Mouse (Mus musculus): ENCODE data around the gene Zfp800. TPM values are rescaled to one million over a fixed set of nuclear protein-coding genes. Genes with fewer than 3 reads are reported as not detected.

Gene Zfp800
- total RNA-seq (2014; fragmentation: Nextera tagmentation) (35.8 and 48.4 TPM in 2 replicates), total RNA-seq (2017) (54.5 and 58.2 TPM in 2 replicates)

DNA sequence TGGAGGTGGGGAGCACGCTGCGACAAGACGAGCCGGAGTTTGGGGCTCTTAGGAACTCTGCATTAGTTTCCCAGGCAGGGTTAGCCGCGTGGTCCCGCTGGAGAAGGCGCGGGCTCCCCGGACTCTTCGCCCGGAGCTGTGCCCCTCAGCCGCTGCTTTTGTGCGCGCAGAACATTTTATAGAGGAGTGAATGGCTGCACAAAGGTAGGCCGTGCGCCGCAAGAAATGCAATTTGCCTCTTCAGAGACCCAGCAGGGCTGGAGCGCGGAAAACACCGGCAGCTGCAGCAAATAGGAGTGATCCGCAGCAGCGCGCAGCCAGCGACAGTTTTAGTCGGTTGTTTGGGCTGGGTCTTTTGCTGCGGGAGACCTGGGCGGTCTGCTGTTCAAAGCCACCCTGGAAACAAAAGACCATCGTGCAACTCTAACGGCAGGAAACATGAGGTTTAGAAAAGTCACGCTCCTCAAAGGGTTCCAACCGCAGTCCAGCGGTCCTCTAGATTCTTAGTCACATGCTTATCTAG is at the start of gene Zfp800:
Zfp800 (minus strand) TSS at position 325 of the 523 bp plus-strand sequence.
- ATAC-seq (replicated peaks; ENCODE audit: poor library complexity, severe bottlenecking): peak; percentile 54

DNA sequence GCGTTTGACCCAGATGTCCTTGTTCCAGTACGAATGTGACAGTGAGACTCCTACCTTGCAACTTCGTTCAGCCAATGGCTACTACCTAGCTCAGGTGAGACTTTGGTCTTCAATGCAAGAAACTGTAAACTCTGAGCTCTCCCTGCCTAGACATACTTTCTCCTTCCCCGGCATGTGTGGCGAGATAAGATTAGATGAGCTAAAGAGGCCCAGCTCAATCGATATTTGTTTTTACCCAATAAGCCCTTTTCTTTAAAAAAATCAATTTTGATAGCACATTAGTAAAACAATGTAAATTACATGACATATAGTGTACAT is 33.7 kb upstream of the Zfp800 start:
- no peak for ATAC-seq (replicated peaks; ENCODE audit: poor library complexity, severe bottlenecking)

DNA sequence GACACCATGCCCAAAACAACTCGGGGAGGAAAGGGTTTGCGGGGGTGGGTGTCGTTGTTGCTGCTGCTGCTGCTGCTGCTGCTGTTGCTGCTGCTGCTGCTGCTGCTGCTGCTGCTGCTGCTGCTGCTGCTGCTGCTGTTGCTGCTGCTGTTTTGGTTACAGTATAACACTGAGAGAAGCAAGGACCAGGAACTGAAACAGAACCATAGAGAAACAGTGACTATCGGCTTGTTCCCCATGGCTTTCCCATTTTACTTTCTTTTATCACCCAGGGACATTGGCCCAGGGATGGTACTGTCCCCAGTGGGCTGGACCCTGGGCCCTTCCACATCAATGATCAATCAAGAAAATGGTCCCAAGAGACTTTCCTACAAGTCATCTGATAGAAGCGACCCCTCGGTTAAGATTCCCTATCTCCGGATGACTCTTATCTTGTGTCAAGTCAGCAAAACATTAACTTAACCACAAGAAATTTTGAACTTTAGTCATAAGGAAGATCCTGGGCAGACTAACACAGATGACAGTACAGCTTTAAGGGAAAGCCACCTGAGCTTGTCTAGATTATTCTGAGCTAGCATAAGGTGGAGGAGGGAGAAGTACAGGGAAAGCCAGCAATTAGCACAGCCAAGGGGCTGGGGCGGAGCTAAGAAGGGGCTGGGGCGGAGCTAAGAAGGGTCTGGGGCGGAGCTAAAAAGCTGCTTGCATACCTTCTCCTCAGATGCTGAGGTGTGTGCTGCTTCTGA is 33.2 kb upstream of the Zfp800 start:
- ATAC-seq (replicated peaks; ENCODE audit: poor library complexity, severe bottlenecking): peak; percentile 62

DNA sequence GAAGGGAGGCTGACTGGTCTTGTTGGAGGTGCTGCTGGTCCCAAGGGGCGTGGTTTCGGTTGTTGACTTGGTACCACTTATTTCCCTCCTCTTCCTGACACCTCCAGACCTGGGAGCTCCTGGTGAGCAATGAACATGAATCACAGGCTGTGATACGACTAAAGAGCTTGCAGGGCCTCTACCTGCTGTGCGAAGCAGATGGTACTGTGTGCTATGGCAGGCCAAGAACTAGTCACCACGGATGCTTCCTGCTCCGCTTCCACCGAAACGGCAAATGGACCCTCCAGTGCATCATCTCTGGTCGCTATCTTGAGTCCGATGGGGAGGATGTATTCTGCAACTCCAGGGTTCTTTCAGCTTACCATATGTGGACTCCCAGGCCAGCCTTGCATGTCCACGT is 32.1 kb upstream of the Zfp800 start:
- no peak for ATAC-seq (replicated peaks; ENCODE audit: poor library complexity, severe bottlenecking)

DNA sequence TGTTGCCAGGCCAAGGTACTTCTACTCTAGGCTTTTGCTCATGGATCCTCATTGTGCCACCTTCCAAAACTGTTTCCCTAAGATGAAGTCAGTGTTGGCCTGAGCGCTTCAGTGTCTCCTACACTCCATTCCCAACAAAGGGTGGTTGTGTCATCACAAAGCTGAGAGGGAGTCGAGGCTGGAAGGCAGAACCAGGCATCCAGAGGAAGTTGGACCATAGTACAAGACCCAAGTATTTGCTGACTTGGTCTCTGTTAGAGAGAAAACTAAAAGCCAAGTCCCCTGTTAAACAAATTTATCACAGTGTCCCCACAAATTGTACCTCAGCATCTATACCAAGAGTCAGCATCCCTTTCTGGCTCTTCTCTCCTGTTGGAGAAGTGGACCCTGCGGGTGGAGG is 30.5 kb upstream of the Zfp800 start, which contains the start of gene Gcc1:
Gcc1 (minus strand) TSS at position 101 of the 400 bp plus-strand sequence.
- ATAC-seq (replicated peaks; ENCODE audit: poor library complexity, severe bottlenecking): no peak

DNA sequence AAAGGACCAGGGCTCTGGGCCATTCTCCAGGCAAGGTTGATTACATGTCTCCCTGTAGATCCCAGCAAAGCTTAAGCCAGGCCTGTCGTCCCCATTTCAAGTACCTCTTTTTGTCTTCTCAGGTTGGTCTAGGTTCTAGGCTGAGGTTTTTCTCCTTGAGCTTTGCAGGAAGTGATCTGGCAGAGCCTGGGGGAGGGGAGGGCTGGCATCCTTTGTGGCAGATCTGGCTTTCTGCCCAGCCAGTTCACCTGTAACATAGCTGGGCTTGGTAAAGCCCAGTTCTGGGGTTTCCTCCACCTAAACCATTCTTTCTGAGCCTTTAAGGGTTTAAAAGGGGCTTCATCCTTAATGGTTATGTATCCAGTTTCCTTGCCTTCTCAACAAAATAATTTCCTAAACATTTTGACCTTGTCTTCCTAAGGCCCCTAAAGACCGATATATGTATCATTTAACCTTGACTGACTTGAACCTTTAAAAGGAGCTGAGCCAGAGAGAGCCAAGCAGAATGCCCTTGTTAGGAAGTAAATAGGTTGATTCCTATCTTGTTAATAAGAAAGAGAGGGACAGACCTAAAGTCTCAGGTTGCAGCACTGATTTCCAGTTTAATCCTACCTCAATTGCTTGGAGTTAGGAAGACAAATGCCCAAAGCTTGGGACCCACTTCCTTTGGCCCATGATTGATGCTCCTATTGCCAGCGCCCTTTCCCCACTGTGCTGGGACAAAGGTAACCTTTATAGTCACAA is 29.5 kb upstream of the Zfp800 start, which contains the start of gene Fscn3:
Fscn3 (plus strand) TSS at position 694 of the 744 bp plus-strand sequence.
- ATAC-seq (replicated peaks; ENCODE audit: poor library complexity, severe bottlenecking): no peak

DNA sequence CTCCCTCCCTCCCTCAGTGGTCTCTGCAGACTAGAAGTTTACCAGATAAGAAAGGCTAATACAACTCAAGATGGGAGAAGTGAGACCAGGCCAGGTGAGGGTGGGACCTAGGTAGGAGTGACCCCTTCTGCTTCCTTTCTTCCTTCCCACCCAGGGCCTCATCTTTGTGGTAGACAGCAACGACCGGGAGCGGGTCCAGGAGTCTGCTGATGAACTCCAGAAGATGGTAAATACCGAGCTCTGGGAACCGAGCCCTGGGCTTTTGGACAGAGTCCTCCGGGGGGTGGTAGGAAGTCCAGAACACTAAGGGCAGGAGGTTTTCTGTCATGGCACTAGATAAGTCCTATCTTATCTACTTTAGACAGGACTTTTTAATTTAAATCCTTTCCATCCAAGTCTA is 27.2 kb upstream of the Zfp800 start:
- ATAC-seq (replicated peaks; ENCODE audit: poor library complexity, severe bottlenecking): no peak

DNA sequence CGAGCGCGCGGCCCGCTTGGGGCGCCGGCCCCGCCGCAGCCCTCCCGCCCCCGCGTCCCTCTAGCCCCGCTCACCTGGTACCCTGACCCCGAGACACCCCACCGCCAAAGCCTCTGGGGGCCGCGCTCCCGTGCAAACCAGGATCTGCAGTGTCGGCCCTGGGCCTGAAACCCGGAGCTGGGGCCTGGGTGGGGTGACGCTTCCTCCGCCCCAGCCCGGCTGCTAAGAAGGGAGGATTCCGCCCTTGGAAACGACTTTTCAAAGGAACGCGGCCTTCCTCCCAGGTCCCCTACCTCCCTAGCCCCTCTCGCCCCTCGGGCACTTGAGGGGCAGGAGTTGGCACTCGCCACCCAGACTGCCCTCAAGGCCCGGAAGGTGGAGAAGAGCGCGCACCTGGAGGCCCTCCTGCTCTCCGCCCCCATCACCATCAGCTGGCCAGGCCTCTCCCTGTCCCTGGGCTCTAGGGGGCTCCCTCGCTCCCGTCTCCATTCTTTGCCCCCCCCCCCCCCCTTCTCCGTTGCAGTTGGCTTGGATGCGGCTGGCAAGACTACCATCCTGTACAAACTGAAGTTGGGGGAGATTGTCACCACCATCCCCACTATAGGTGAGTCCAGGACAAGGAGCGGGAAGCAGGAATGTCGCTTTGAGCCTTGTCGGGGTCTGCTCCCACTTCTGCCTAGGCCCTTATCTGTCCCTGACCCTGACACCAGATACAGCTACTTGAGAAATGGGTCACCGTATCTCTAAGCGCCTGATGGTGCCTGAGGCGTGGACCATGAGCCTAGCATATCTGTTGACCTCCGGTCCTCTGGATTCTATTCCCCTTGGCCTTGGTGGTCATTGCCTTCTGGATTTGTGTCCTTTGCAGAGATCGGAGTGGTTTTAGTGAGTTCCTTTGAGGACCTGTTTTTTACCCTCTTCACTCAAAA is 26.2 kb upstream of the Zfp800 start:
- ATAC-seq (replicated peaks; ENCODE audit: poor library complexity, severe bottlenecking): no peak

DNA sequence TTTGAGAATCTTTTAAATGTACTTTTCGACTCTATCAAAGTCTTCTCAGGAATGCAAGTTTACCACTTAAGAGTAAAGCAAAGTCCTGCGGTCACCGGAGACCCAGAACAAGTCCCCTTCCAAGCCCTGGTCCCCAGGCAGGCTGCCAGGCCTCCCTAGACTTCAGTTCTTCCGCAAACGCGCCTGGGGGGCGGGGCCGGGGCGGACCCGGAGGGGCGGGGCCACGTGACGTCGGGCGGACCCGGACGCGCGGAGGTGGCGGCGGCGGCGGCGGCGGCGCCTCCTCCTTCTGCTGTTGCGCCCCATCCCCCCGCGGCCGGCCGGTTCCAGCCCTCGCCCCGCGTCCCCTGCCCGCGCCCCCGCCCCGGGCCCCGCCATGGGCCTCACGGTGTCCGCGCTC is 25.5 kb upstream of the Zfp800 start, which contains the start of gene Arf5:
Arf5 (plus strand) TSS at position 248 of the 400 bp plus-strand sequence.
- ATAC-seq (replicated peaks; ENCODE audit: poor library complexity, severe bottlenecking): peak; percentile 30

DNA sequence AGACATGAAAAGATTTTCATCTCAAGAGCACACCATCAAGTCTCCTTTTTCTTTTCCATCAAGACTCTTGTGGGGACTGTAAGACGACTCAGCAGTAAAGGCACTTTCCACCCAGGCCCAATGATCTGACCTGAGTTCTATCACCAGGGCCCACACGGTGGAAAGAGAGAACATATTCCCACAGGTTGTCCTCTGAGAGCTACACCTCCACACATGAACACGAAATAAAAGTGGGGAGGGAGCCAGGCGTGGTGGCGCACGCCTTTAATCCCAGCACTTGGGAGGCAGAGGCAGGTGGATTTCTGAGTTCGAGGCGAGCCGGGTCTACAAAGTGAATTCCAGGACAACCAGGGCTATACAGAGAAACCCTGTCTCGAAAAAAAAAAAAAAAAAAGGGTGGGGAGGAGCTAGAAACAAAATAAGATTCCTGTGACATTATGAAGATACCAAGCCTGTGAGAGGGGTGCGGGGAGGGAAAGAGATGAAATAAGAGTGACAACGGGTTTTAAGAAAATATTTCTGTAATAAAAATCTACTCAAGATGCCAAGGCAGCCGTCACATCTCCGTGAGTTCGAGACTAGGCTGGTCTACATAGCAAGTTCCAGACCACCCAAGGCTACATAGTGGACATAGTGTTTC is 25.0 kb upstream of the Zfp800 start:
- ATAC-seq (replicated peaks; ENCODE audit: poor library complexity, severe bottlenecking): no peak

DNA sequence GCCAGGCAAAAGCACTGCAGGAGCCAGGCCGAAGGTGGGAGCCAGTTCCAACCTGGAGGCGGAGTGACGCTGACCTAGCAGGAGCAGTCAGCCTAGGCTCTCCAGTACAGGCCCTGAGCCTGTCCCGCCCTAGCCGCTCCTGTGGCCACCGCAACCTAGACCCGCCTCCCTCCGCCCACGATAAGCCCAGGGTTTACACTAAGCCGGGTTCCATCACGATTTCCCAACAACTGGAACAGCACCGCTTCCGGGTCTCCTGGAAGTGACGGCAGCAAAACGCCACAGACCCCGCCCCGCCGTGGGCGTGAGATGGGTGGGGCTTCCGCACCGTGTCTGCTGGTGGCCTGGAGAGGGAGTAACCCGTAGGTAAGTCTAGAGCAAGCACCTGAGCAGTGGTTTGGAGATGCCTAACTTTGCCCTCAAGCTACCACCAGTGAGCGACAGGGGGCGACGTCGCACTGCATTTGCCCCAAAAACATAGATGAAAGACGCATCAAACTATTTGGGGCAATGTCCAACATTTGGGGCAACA is 23.7 kb upstream of the Zfp800 start:
- peak; percentile 83 for ATAC-seq (replicated peaks; ENCODE audit: poor library complexity, severe bottlenecking)

DNA sequence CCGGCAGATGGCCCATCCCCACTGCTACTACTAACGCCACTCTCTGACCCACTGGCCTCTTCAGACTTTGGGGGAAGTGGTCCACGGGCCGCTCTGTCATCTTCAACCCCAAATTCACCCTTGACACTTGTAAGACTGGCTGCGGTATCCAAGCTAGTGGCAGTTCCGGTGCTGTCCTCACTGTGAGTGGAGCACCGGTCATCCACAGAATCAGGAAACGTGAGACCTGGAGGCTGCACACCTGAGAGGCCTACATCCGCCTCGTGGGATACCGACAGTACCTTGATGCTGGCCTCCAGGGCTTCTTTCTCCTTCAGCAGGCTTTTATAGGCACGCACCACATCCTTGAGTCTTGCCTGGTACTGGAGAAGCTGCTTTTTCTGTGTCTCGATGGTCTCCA is 23.1 kb upstream of the Zfp800 start:
- ATAC-seq (replicated peaks; ENCODE audit: poor library complexity, severe bottlenecking): no peak

DNA sequence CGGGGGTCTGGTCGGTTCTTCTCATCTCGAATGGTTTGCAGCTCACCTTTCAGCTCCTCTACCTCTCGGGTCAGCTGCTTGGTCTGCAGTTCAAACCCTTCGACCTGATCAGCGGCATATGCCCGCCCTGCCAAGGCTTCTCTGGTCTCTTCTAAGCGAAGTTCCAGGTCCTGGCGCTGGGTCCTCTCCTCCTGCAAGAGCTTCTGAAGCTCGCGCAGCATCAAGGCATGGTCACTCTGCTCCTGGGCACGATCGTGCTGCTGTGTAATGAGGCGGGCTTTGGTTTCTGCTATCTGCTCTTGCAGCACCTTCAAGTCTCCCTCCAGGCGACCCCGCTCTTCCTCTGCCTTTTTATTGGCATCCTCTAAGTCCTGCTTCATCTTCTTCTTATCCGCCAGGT is 22.6 kb upstream of the Zfp800 start:
- ATAC-seq (replicated peaks; ENCODE audit: poor library complexity, severe bottlenecking): no peak

DNA sequence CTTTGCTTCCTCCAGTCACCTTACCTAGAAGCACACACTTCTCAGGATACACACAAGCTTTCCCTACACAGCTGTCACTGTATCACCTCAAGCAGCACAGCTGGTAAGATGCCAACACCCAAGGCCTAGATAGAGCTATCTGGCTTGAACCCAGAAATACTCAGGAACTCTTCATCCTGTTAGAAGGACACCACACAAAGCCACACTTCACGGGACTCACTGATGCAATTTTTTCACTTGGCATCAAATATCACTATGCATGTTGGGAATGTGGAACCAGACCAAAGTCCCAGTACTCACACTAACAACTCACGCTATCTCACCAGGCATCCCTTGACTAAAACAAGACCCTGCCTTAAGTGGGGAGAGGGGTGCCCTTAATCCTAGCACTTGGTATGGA is 21.9 kb upstream of the Zfp800 start:
- no peak for ATAC-seq (replicated peaks; ENCODE audit: poor library complexity, severe bottlenecking)

DNA sequence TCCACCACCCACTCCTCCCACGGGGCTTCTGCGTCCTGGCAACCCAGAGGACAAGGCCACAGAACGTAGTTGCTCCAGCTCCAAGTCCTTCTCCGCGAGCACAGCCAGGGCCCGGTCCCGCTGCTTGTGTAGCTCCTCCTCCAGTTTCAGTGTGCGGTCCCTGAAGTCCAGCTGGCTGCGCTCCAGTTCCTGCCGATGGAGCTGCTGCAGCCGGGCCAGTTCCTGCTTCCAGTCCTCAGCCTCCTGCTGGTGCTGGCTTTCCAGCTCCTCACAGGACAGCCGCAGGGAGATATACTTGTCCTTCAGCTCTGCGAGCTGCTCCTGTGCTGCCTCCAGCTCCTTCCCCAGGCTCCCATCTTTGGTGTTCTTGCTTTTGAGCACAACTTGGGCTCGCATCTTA is 20.6 kb upstream of the Zfp800 start:
- no peak for ATAC-seq (replicated peaks; ENCODE audit: poor library complexity, severe bottlenecking)

DNA sequence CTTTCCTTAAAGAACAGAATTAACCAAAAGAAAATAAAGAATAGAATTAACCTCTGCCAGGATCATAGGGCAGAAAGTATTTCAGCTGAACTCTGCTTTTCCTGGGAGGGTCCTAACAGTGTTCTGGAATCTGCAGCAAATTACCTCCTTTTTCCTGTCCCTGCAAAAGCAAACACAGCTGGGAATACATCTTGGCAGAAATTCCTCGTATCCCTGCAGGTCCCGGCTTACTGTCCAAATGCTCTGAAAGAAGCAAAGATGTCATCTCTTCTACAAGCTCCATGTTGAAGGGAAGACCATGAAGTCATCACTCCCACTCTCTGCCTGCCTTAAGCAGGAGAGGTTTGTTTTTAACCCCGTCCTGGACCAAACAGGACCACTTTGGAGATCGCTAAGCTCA is 19.2 kb upstream of the Zfp800 start:
- no peak for ATAC-seq (replicated peaks; ENCODE audit: poor library complexity, severe bottlenecking)

DNA sequence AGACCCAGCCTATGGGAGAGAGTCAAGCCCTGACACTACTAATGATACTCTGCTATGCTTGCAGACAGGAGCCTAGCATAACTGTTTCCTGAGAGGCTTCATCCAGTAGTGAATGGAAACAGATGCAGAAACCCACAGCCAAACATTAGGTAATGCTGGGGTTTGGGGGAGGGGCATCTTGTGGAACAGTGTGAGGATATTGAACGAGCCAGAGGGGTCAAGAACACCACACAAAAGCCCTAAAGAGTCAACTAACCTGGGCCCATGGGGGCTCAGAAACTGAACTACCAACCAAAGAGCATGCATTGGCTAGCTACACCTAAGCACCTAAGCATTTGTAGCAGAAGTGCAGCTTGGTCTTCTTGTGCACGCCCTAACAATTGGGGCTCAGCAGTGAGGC is 13.4 kb upstream of the Zfp800 start:
- peak; percentile 54 for ATAC-seq (replicated peaks; ENCODE audit: poor library complexity, severe bottlenecking)

DNA sequence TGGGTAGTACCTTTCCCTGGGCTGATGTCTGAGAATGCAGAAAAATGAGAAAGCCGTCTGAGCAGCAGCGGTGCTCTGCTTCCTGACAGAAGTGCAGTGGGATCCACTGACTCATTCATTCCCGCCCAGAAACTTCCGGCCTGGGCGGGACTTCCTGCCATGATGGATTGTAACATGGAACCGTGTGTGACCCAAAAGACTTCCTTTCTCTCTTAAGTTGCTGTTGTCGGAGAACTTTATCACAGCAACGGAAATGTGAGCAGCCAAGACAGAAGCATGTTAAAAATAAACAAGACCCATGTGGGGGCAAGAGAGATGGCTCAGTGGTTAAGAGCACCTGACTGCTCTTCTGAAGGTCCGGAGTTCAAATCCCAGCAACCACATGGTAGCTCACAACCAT is 12.2 kb upstream of the Zfp800 start:
- ATAC-seq (replicated peaks; ENCODE audit: poor library complexity, severe bottlenecking): peak; percentile 90

DNA sequence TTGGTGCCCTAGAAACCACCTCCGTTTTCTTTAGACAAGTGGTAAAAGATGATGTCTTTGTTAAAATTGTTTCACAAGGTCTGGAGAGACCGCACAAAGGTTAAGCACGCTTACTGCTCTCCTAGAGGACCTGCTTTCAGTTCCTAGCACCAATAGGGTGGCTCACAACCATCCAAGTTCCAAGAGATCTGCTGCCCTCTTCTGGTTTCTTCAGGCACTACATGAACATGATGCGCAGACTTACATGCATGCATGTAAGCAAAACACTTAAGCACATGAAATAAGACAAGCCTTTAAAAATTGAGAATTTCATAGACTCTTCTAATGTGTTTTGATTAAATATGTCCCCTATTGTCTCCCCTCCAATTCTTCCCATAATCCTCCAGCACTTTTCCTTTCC is 2.0 kb upstream of the Zfp800 start:
- no peak for ATAC-seq (replicated peaks; ENCODE audit: poor library complexity, severe bottlenecking)

DNA sequence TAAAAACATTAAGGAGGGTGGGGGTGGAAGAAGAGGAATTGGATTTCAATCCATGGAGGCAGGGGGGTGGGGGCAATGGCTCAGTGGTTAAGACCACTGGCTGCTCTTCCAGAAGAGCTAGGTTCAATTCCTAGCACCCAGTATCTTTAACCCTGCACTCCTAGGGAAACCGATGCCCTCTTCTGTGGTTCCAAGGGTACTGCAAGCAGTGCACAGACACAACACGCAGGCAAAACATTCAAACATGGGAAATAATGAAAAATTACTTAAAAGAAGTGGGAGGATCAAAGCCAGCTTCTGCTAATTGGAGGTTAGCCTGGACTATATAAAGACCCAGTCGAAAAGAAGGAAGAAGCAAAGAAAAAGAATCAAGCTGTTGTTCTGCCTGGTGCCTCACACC is 921 bp upstream of the Zfp800 start:
- ATAC-seq (replicated peaks; ENCODE audit: poor library complexity, severe bottlenecking): peak; percentile 20; the same call in 1 of the 2 replicates
